10 mouse cellular contexts compared by ENCODE assay signal in genomic region chr11:31851702-31852560, GRCm38 (mm10). TPM values are rescaled to one million over a fixed set of nuclear protein-coding genes. Genes with fewer than 3 reads are reported as not detected.
DNase-seq lines count a peak whose midpoint lies in the region; ATAC-seq and TF ChIP-seq lines count a peak whose summit lies in the region.
"Had no signal": no experiment of that assay in that cellular context is flagged by ENCODE, and none has a peak within 500 bp of the region (broad histone marks: within the 10 kb centered on the region; RNA-seq: fewer than 3 reads in every experiment).

No protein-coding gene starts in this region.

- H3K27ac ChIP-seq in intestine, embryonic 14.5 days (ENCODE audit: low read depth): no peak overlapping the region
- H3K27ac ChIP-seq in intestine, embryonic 16.5 days (ENCODE audit: low read length): no peak overlapping the region
- H3K27ac ChIP-seq in bone marrow macrophage, adult 2 months (ENCODE audit: insufficient read depth, low read depth, low read length): peak overlapping the region; percentile 89
- H3K27ac ChIP-seq in embryonic facial prominence, embryonic 11.5 days (replicated peaks; ENCODE audit: low read depth, low read length): no peak overlapping the region
- H3K27ac ChIP-seq: forebrain, embryonic 10.5 days had no signal

- no peaks in the 10 kb centered on the region for H3K4me1 ChIP-seq in intestine, embryonic 14.5 days (replicated peaks; ENCODE audit: control insufficient read depth, insufficient read depth, low read length)
- no peaks in the 10 kb centered on the region; the same call in 1 of the 2 replicates for H3K4me1 ChIP-seq in intestine, embryonic 16.5 days (ENCODE audit: control insufficient read depth, insufficient read depth, low read length)
- peaks cover 50% of the 10 kb centered on the region for H3K4me1 ChIP-seq in bone marrow macrophage, adult 2 months (ENCODE audit: control insufficient read depth, insufficient read depth, low read length)
- no peaks in the 10 kb centered on the region for H3K4me1 ChIP-seq in embryonic facial prominence, embryonic 11.5 days (ENCODE audit: control insufficient read depth, insufficient read depth, low read length)

- TF ChIP-seq POLR2A in bone marrow macrophage, adult 2 months (IDR thresholded peaks at IDR 0.05; ENCODE audit: borderline replicate concordance, low read depth, low read length): no peak

- 67% methylated on average over 4 of the region's 4 CpGs for WGBS in intestine, embryonic 14.5 days
- 80% methylated on average over 4 of the region's 4 CpGs for WGBS in intestine, embryonic 16.5 days
- 56% methylated on average over 4 of the region's 4 CpGs for WGBS in embryonic facial prominence, embryonic 11.5 days

- no peaks in the 10 kb centered on the region for H3K36me3 ChIP-seq in intestine, embryonic 14.5 days (ENCODE audit: control insufficient read depth, insufficient read depth, low read length)
- no peaks in the 10 kb centered on the region for H3K36me3 ChIP-seq in intestine, embryonic 16.5 days (ENCODE audit: control insufficient read depth, insufficient read depth, low read length)
- H3K36me3 ChIP-seq in embryonic facial prominence, embryonic 11.5 days (replicated peaks; ENCODE audit: control insufficient read depth, insufficient read depth, low read depth, low read length): no peaks in the 10 kb centered on the region
- H3K36me3 ChIP-seq: forebrain, embryonic 10.5 days had no signal

- no peaks in the 10 kb centered on the region for H3K9me3 ChIP-seq in intestine, embryonic 14.5 days (ENCODE audit: control insufficient read depth, low read length)
- no peaks in the 10 kb centered on the region for H3K9me3 ChIP-seq in intestine, embryonic 16.5 days (ENCODE audit: control insufficient read depth, low read length)
- H3K9me3 ChIP-seq in embryonic facial prominence, embryonic 11.5 days (replicated peaks; ENCODE audit: control insufficient read depth, low read length): no peaks in the 10 kb centered on the region
- H3K9me3 ChIP-seq: forebrain, embryonic 10.5 days had no signal

- no peaks in the 10 kb centered on the region for H3K27me3 ChIP-seq in intestine, embryonic 14.5 days (replicated peaks; ENCODE audit: control insufficient read depth, insufficient read depth, low read length)
- H3K27me3 ChIP-seq in intestine, embryonic 16.5 days (replicated peaks; ENCODE audit: control insufficient read depth, insufficient read depth, low read length): no peaks in the 10 kb centered on the region
- no peaks in the 10 kb centered on the region for H3K27me3 ChIP-seq in embryonic facial prominence, embryonic 11.5 days (ENCODE audit: control insufficient read depth, insufficient read depth, low read length)

- ATAC-seq in intestine, embryonic 14.5 days (replicated peaks; ENCODE audit: low FRiP score, low TSS enrichment, low read depth): no peak
- no peak for ATAC-seq in intestine, embryonic 16.5 days
- no peak for ATAC-seq in embryonic facial prominence, embryonic 11.5 days (replicated peaks; ENCODE audit: insufficient number of reproducible peaks, low FRiP score, low TSS enrichment, low read depth)
- no peak for ATAC-seq in inflammation-experienced regulatory T-cells, adult 6 months

- H3K4me2 ChIP-seq in intestine, embryonic 14.5 days (ENCODE audit: low read length): no peak overlapping the region
- no peak overlapping the region for H3K4me2 ChIP-seq in intestine, embryonic 16.5 days (ENCODE audit: low read depth, low read length)
- H3K4me2 ChIP-seq in embryonic facial prominence, embryonic 11.5 days (ENCODE audit: low read depth, low read length): no peak overlapping the region
- H3K4me2 ChIP-seq: heart, embryonic 11.5 days had no signal

- no peak for TF ChIP-seq CTCF in bone marrow macrophage, adult 2 months (IDR thresholded peaks at IDR 0.05; ENCODE audit: low read depth, low read length)

- no peak overlapping the region for H3K9ac ChIP-seq in intestine, embryonic 14.5 days (ENCODE audit: low read length)
- no peak overlapping the region for H3K9ac ChIP-seq in intestine, embryonic 16.5 days (ENCODE audit: low read depth, low read length)
- H3K9ac ChIP-seq in embryonic facial prominence, embryonic 11.5 days (replicated peaks; ENCODE audit: low read length): no peak overlapping the region

- H3K4me3 ChIP-seq in intestine, embryonic 14.5 days (ENCODE audit: low read depth, low read length): no peak overlapping the region
- H3K4me3 ChIP-seq in intestine, embryonic 16.5 days (ENCODE audit: low read length): no peak overlapping the region
- H3K4me3 ChIP-seq in bone marrow macrophage, adult 2 months (ENCODE audit: insufficient read depth, low read length): no peak overlapping the region
- no peak overlapping the region for H3K4me3 ChIP-seq in embryonic facial prominence, embryonic 11.5 days (ENCODE audit: low read depth, low read length)
- H3K4me3 ChIP-seq: forebrain, embryonic 10.5 days had no signal

- peak; percentile 36 for DNase-seq in intestine, embryonic 14.5 days (ENCODE audit: low spot score)
- peak; percentile 57 for DNase-seq in embryonic facial prominence, embryonic 11.5 days (ENCODE audit: low spot score)
- peak; percentile 33 for DNase-seq in lung, postnatal 14 days
- no peak for DNase-seq in spleen, adult 12 weeks (ENCODE audit: low spot score)
- DNase-seq: layer of hippocampus, adult 9-11 months had no signal

RNA-seq across cellular contexts. Expression of gene Cpeb4, which starts 20.1 kb away (rescaled TPM):
- polyA plus RNA-seq in intestine, embryonic 14.5 days (2014; fragmentation: Nextera tagmentation; extraction: Ambion mirVana): 4.3 and 4.7 TPM in 2 replicates
- polyA plus RNA-seq in intestine, embryonic 16.5 days (2015; fragmentation: Nextera tagmentation; extraction: Ambion mirVana): 3.0 and 5.2 TPM in 2 replicates
- polyA plus RNA-seq in bone marrow macrophage, adult 2 months (2012; ENCODE audit: insufficient read depth, insufficient read length, missing spikeins): 43.4 and 46.6 TPM in 2 replicates
- 5.8 and 7.1 TPM in 2 replicates for polyA plus RNA-seq in embryonic facial prominence, embryonic 11.5 days (2014; fragmentation: Nextera tagmentation; extraction: Ambion mirVana)
- polyA plus RNA-seq in inflammation-experienced regulatory T-cells, adult 6 months (2017; shearing (Covaris generic)): 1 to 10 TPM; 5.3 to 7.4 (median 7.0) TPM
